Comparison of ENCODE assay signal across 31 mouse cellular contexts in the genomic region with DNA sequence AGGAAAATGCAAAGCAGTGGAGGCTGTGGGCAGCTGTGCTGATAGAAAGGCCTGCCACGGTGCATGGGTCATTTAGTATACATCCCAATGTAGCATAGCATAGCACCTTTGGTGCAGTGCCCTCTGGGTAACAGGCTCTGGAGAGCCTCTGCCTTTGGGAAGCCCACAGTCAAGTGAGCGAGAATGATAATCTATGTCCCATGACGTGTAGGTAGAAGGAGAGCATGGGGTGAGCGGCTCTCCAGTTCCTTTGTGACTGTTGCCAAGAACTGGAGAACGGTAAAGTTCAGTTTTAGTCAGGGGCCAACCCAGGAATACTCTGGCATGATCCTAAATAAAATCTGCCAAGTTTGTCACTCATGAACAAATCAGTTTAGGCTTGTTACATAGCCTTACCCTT. TPM values are rescaled to one million over a fixed set of nuclear protein-coding genes. Genes with fewer than 3 reads are reported as not detected.
"Had no signal": no experiment of that assay in that cellular context is flagged by ENCODE, and none has a peak within 500 bp of the region (broad histone marks: within the 10 kb centered on the region; RNA-seq: fewer than 3 reads in every experiment).

No protein-coding gene starts in this region.

- DNase-seq: left cerebral cortex, postnatal 4 days; liver; liver, embryonic 13.5 days; liver, postnatal 0 days; lung, adult 18-20 months; lung, adult 2 months; lung, embryonic 14.5 days; lung, postnatal 10 days; lung, postnatal 14 days; lung, postnatal 36 days; lung, postnatal 4 days; midbrain, embryonic 14.5 days had no signal

- ATAC-seq: liver, postnatal 0 days; lung, postnatal 0 days; midbrain, embryonic 13.5 days; midbrain, embryonic 15.5 days; midbrain, embryonic 16.5 days had no signal

- H3K4me3 ChIP-seq: left cerebral cortex, adult 2 months; limb, embryonic 10.5 days; limb, embryonic 12.5 days; limb, embryonic 13.5 days; limb, embryonic 15.5 days; liver, embryonic 13.5 days; liver, embryonic 15.5 days; lung, embryonic 15.5 days; megakaryocyte, embryonic 14.5 days; midbrain, embryonic 12.5 days; midbrain, embryonic 13.5 days; midbrain, embryonic 15.5 days; myocyte; neural tube, embryonic 12.5 days had no signal

- H3K9ac ChIP-seq: limb, embryonic 12.5 days; limb, embryonic 13.5 days; limb, embryonic 15.5 days; liver, embryonic 13.5 days; liver, embryonic 14.5 days; liver, embryonic 15.5 days; liver, postnatal 0 days; lung, embryonic 14.5 days; lung, embryonic 15.5 days; midbrain, embryonic 12.5 days; midbrain, embryonic 13.5 days; midbrain, embryonic 15.5 days; neural tube, embryonic 12.5 days had no signal

- H3K4me1 ChIP-seq: limb, embryonic 10.5 days; limb, embryonic 12.5 days; limb, embryonic 13.5 days; limb, embryonic 15.5 days; lung, embryonic 15.5 days; midbrain, embryonic 12.5 days; midbrain, embryonic 13.5 days; midbrain, embryonic 15.5 days; neural tube, embryonic 12.5 days had no signal

- H3K9me3 ChIP-seq: limb, embryonic 10.5 days; limb, embryonic 12.5 days; limb, embryonic 13.5 days; limb, embryonic 15.5 days; liver, embryonic 13.5 days; liver, embryonic 15.5 days; lung, embryonic 15.5 days; megakaryocyte, embryonic 14.5 days; midbrain, embryonic 12.5 days; midbrain, embryonic 13.5 days; midbrain, embryonic 15.5 days; neural tube, embryonic 12.5 days had no signal

- H3K4me2 ChIP-seq: limb, embryonic 12.5 days; limb, embryonic 13.5 days; limb, embryonic 15.5 days; liver, embryonic 11.5 days; liver, embryonic 13.5 days; liver, embryonic 15.5 days; lung, embryonic 14.5 days; lung, embryonic 15.5 days; midbrain, embryonic 12.5 days; midbrain, embryonic 13.5 days; midbrain, embryonic 15.5 days; neural tube, embryonic 12.5 days had no signal

- H3K27me3 ChIP-seq: limb, embryonic 12.5 days; limb, embryonic 13.5 days; limb, embryonic 15.5 days; liver, embryonic 13.5 days; liver, embryonic 15.5 days; lung, embryonic 15.5 days; megakaryocyte, embryonic 14.5 days; midbrain, embryonic 12.5 days; midbrain, embryonic 13.5 days; midbrain, embryonic 15.5 days; neural tube, embryonic 12.5 days had no signal

- H3K27ac ChIP-seq: left cerebral cortex, adult 2 months; limb, embryonic 10.5 days; limb, embryonic 12.5 days; limb, embryonic 13.5 days; limb, embryonic 15.5 days; liver, embryonic 13.5 days; liver, embryonic 14.5 days; liver, embryonic 15.5 days; lung, embryonic 15.5 days; macrophage; midbrain, embryonic 12.5 days; midbrain, embryonic 13.5 days; midbrain, embryonic 15.5 days; neural tube, embryonic 12.5 days had no signal

RNA-seq across cellular contexts. Expression of gene Fam161b, which starts 10.0 kb away (rescaled TPM):
- total RNA-seq: monocyte, adult 5-6 weeks had no signal

RNA-seq across cellular contexts. Expression of gene Bbof1, which starts 37.2 kb away (rescaled TPM):
- total RNA-seq: monocyte, adult 5-6 weeks had no signal
